Mouse (Mus musculus): Measurements from ENCODE around the gene Cd300lb. TPM values are rescaled to one million over a fixed set of nuclear protein-coding genes. Genes with fewer than 3 reads are reported as not detected.

Cd300lb gene
- polyA plus RNA-seq, 1 experiment from 2014 or later: 0.70 TPM

DNA sequence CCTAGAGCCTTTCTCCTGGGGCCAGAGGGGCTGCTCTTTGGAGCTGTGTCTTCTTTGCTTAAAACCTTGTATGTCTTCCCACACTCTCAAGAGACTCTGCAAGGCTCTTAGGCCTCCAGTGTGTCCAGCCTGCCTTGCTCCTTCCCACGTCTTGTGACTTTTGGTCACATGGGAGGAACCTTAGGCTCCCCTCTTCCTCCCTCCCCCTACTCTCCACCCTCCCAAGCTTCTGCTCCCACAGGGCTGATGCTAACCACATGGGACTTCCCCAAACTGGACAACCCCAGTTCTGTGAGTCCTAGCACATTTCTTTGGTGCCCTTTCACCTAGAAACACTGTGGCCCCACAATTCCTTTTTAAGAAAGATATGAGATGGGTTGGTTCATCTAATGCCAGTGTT, 36.2 kb downstream of the Cd300lb start:
- Histone ChIP-seq H3K4me2 (ENCODE audit: low read depth, low read length) (no peak overlapping the region), H3K4me1 (ENCODE audit: control insufficient read depth, insufficient read depth, low read length) (no peaks in the 10 kb centered on the region), H3K27ac (ENCODE audit: low read length) (no peak overlapping the region), H3K9me3 (replicated peaks; ENCODE audit: control insufficient read depth, low read length) (no peaks in the 10 kb centered on the region), H3K9ac (ENCODE audit: low read length) (no peak overlapping the region), H3K36me3 (ENCODE audit: control insufficient read depth, insufficient read depth) (no peaks in the 10 kb centered on the region), H3K4me3 (ENCODE audit: low read length) (no peak overlapping the region), H3K27me3 (ENCODE audit: control insufficient read depth, insufficient read depth, low read length) (no peaks in the 10 kb centered on the region)
- WGBS: 43% methylated on average over 1 of the region's 1 CpGs
- ATAC-seq (replicated peaks; ENCODE audit: extremely low read depth, insufficient read depth, low FRiP score): no peak

DNA sequence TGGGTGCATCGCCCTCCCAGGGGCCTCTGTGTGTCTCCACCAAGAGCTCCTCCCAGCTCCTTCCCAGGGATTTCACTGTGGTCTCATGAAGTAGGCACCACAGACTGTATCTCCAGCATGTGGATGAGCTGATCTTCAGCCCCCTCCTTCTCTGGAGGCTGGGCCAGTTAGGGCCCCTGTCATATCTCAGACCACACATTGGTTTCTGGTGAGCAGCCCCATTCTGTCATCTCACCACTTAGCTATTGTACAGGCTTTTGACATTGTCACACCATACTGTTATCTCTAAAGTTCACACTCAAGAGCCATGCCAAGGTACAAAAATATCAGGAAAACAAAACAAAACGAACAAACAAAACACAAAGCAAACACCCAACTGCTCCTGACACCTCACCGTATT, 38.1 kb downstream of the Cd300lb start:
- Histone ChIP-seq H3K9ac (ENCODE audit: low read length) (no peak overlapping the region), H3K9me3 (replicated peaks; ENCODE audit: control insufficient read depth, low read length) (no peaks in the 10 kb centered on the region), H3K4me2 (ENCODE audit: low read depth, low read length) (no peak overlapping the region), H3K4me3 (ENCODE audit: low read length) (no peak overlapping the region), H3K27ac (ENCODE audit: low read length) (no peak overlapping the region), H3K27me3 (ENCODE audit: control insufficient read depth, insufficient read depth, low read length) (no peaks in the 10 kb centered on the region), H3K4me1 (ENCODE audit: control insufficient read depth, insufficient read depth, low read length) (no peaks in the 10 kb centered on the region), H3K36me3 (ENCODE audit: control insufficient read depth, insufficient read depth) (no peaks in the 10 kb centered on the region)
- ATAC-seq (replicated peaks; ENCODE audit: extremely low read depth, insufficient read depth, low FRiP score): no peak
- 68% methylated on average over 3 of the region's 3 CpGs for WGBS

DNA sequence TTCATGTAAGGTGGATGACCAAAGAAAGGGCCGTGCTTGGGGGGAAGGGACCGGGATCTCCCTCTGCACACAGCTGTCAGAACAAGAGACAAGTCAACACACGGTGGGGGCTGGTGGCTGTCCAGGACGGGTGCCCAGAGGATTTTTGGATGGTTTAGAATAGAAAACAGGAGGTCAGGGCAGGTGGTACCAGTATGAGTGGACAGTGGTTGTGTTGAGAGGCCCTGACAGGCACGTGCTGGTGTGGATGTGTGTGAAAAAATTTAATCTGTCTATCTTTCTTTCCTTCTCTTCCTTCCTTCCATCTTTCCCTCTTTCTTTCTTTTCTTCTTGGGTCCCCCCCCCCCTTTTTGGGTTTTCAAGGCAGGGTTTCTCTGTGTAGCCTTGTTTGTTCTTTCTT, 43.6 kb downstream of the Cd300lb start:
- Histone ChIP-seq H3K27me3 (ENCODE audit: control insufficient read depth, insufficient read depth, low read length) (no peaks in the 10 kb centered on the region), H3K9me3 (replicated peaks; ENCODE audit: control insufficient read depth, low read length) (no peaks in the 10 kb centered on the region), H3K4me2 (ENCODE audit: low read depth, low read length) (no peak overlapping the region), H3K36me3 (ENCODE audit: control insufficient read depth, insufficient read depth) (no peaks in the 10 kb centered on the region), H3K27ac (ENCODE audit: low read length) (no peak overlapping the region), H3K4me1 (ENCODE audit: control insufficient read depth, insufficient read depth, low read length) (no peaks in the 10 kb centered on the region), H3K9ac (ENCODE audit: low read length) (no peak overlapping the region), H3K4me3 (ENCODE audit: low read length) (no peak overlapping the region)
- WGBS: 47% methylated on average over 5 of the region's 5 CpGs
- no peak for ATAC-seq (replicated peaks; ENCODE audit: extremely low read depth, insufficient read depth, low FRiP score)

DNA sequence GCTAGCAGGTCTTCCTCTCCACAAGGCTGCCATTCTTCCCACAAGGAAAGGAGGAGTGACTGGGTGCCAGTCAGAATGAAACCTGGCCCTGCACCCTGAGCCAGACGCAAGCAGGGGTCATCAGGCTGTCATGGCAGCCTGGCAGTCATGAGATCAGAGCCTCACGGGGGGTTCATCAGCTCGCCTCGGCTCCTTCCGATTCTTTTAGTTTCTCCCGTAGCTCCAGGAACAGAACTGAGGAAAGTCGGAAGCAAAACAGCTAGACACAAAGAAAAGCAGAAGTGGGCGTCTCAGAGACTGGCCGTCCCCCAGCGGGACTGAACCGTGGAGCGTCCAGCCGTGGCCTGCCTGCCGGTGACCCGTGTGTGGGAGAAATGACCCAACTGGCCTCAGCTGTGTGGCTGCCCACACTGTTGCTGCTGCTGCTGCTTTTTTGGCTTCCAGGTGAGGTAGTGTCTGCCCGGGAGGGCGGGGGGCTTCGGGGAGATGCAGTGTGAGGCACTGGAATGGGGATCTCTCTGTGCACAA, 44.1 kb downstream of the Cd300lb start, which contains the start of gene Cd300a:
Gene Cd300a, plus strand, starts transcription at position 51 of the 528 bp plus-strand sequence.
- WGBS: 58% methylated on average over 18 of the region's 18 CpGs
- ATAC-seq (replicated peaks; ENCODE audit: extremely low read depth, insufficient read depth, low FRiP score): no peak
- Histone ChIP-seq H3K9ac (ENCODE audit: low read length) (no peak within 1 kb of the TSS), H3K27ac (ENCODE audit: low read length) (no peak within 1 kb of the TSS), H3K9me3 (replicated peaks; ENCODE audit: control insufficient read depth, low read length) (no peaks in the 10 kb centered on the region), H3K4me2 (ENCODE audit: low read depth, low read length) (no peak within 1 kb of the TSS; the same call in 1 of the 2 replicates), H3K4me1 (ENCODE audit: control insufficient read depth, insufficient read depth, low read length) (no peaks in the 10 kb centered on the region), H3K36me3 (ENCODE audit: control insufficient read depth, insufficient read depth) (no peaks in the 10 kb centered on the region), H3K4me3 (ENCODE audit: low read length) (no peak within 1 kb of the TSS), H3K27me3 (ENCODE audit: control insufficient read depth, insufficient read depth, low read length) (no peaks in the 10 kb centered on the region)

DNA sequence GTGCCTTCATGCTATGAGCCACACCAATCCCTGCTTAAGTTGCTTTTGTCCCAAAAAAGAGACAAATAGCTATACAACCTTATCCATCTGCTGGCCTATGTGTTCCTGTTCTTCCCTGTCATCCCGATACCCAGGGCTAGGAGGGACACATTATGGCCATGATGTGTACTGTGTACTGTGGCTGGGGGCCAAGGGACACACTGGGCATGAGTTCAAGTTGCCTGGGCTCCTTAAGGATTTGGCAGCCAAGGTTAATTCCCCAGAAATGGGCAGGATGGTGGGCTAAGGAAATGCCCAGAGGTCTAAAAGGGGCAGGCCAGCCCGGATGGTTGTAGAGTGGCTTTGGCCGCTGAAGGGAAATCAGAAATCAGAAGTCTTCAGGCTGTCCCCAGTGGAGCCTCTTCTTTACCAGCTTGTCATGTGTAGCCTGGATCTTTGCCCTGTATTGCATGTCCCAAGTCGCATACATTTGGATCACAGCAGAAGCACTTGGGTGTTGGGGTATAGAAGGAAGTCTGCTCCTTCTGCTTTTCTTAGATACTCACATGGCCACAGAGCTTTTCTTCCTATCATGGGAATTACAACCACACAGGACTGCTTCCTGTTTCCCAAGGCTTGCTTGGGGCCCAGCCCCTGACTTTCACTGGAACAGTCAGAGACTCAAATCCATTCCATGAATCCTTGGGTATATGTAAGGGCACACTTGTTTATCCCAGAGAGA, 49.6 kb downstream of the Cd300lb start:
- Histone ChIP-seq H3K4me3 (ENCODE audit: low read length) (no peak overlapping the region), H3K4me2 (ENCODE audit: low read depth, low read length) (no peak overlapping the region), H3K4me1 (ENCODE audit: control insufficient read depth, insufficient read depth, low read length) (0 out of 2 replicates have a peak, but pooled peaks cover 2% of the 10 kb centered on the region), H3K36me3 (ENCODE audit: control insufficient read depth, insufficient read depth) (no peaks in the 10 kb centered on the region), H3K27me3 (ENCODE audit: control insufficient read depth, insufficient read depth, low read length) (no peaks in the 10 kb centered on the region), H3K9ac (ENCODE audit: low read length) (no peak overlapping the region), H3K9me3 (replicated peaks; ENCODE audit: control insufficient read depth, low read length) (no peaks in the 10 kb centered on the region), H3K27ac (ENCODE audit: low read length) (no peak overlapping the region; the same call in 1 of the 2 replicates)
- 66% methylated on average over 4 of the region's 4 CpGs for WGBS
- peak; percentile 49; the same call in 1 of the 2 replicates for ATAC-seq (replicated peaks; ENCODE audit: extremely low read depth, insufficient read depth, low FRiP score)

DNA sequence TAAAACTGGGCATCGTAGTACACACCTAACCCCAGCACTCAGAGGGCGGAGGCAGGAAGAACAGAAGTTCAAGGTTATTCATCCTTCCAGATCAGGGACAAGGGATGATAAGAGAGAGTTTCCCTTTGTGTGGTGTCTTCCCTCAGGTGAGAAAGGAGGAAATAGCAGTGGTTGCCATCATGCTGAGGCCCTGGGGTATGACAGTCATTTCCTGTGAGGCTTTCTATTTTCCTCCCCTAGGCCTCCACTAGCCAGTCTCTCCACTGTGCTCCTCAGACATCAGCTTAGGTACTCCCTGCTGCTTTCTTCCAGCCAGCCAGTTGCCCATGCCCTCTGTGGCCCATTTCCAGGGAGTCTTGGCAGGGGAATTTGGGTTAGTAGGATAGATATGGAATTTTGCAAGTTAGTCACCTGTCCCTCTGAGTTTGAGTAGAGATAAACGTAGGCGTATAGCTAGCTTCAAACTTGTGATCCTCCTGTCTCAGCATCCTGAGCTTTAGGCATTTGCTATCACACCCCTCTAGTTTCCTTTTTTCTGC, 50.9 kb downstream of the Cd300lb start:
- no peak for ATAC-seq (replicated peaks; ENCODE audit: extremely low read depth, insufficient read depth, low FRiP score)
- Histone ChIP-seq H3K27ac (ENCODE audit: low read length) (no peak overlapping the region), H3K4me2 (ENCODE audit: low read depth, low read length) (no peak overlapping the region), H3K4me1 (ENCODE audit: control insufficient read depth, insufficient read depth, low read length) (0 out of 2 replicates have a peak, but pooled peaks cover 2% of the 10 kb centered on the region), H3K36me3 (ENCODE audit: control insufficient read depth, insufficient read depth) (no peaks in the 10 kb centered on the region), H3K4me3 (ENCODE audit: low read length) (no peak overlapping the region), H3K9me3 (replicated peaks; ENCODE audit: control insufficient read depth, low read length) (no peaks in the 10 kb centered on the region), H3K27me3 (ENCODE audit: control insufficient read depth, insufficient read depth, low read length) (no peaks in the 10 kb centered on the region), H3K9ac (ENCODE audit: low read length) (no peak overlapping the region)
- WGBS: 84% methylated on average over 4 of the region's 4 CpGs

DNA sequence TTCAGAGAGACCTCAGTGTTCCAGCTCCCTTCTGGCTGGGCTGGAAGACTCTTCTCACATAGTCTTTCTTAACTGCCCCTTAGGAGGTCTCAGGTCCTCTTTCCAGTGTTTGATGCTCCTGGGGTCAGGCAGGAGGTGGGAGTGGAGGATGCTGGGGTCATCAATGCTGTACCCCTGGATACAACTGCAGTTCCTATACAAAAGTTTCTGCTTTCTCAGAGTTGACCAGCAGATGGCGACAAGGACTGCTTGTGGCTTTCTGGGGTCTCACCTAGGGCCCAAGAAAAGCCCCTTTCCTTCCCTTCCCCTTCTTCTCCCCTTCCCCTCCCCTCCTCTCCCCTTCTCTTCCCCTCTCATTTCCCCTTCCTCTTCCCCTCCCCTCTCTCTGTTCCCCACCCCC, 53.6 kb downstream of the Cd300lb start:
- no peaks in the 10 kb centered on the region for H3K27me3 ChIP-seq (ENCODE audit: control insufficient read depth, insufficient read depth, low read length)
- H3K9me3 ChIP-seq (replicated peaks; ENCODE audit: control insufficient read depth, low read length): no peaks in the 10 kb centered on the region
- 0 out of 2 replicates have a peak, but pooled peaks cover 2% of the 10 kb centered on the region for H3K4me1 ChIP-seq (ENCODE audit: control insufficient read depth, insufficient read depth, low read length)
- no peak overlapping the region for H3K4me3 ChIP-seq (ENCODE audit: low read length)
- H3K36me3 ChIP-seq (ENCODE audit: control insufficient read depth, insufficient read depth): no peaks in the 10 kb centered on the region
- no peak for ATAC-seq (replicated peaks; ENCODE audit: extremely low read depth, insufficient read depth, low FRiP score)
- H3K4me2 ChIP-seq (ENCODE audit: low read depth, low read length): no peak overlapping the region
- H3K9ac ChIP-seq (ENCODE audit: low read length): no peak overlapping the region
- 0% methylated on average over 1 of the region's 1 CpGs for WGBS
- no peak overlapping the region for H3K27ac ChIP-seq (ENCODE audit: low read length)

DNA sequence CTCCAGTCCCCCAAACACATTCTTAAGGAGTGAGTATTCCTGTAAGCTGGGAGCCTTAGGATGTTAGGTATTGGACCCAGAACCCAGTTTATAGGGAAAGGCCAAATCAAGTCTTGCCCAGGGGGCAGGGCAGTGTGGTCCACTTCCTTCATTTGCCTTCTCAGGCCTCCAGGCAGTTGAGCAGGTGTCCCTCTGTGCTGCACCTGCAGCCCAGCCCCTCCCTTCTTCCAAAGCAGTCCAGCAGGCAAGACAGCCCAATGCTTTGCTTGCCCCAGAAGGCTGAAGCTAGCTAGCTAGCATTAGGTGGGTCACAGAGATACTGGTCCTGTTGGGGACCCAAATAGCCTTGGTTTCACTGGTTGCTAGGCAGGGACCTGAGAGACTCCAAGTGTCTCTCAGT, 54.0 kb downstream of the Cd300lb start:
- Histone ChIP-seq H3K36me3 (ENCODE audit: control insufficient read depth, insufficient read depth) (no peaks in the 10 kb centered on the region), H3K27ac (ENCODE audit: low read length) (no peak overlapping the region), H3K27me3 (ENCODE audit: control insufficient read depth, insufficient read depth, low read length) (no peaks in the 10 kb centered on the region), H3K4me2 (ENCODE audit: low read depth, low read length) (no peak overlapping the region), H3K9me3 (replicated peaks; ENCODE audit: control insufficient read depth, low read length) (no peaks in the 10 kb centered on the region), H3K4me1 (ENCODE audit: control insufficient read depth, insufficient read depth, low read length) (0 out of 2 replicates have a peak, but pooled peaks cover 2% of the 10 kb centered on the region), H3K9ac (ENCODE audit: low read length) (no peak overlapping the region), H3K4me3 (ENCODE audit: low read length) (no peak overlapping the region)
- ATAC-seq (replicated peaks; ENCODE audit: extremely low read depth, insufficient read depth, low FRiP score): no peak

DNA sequence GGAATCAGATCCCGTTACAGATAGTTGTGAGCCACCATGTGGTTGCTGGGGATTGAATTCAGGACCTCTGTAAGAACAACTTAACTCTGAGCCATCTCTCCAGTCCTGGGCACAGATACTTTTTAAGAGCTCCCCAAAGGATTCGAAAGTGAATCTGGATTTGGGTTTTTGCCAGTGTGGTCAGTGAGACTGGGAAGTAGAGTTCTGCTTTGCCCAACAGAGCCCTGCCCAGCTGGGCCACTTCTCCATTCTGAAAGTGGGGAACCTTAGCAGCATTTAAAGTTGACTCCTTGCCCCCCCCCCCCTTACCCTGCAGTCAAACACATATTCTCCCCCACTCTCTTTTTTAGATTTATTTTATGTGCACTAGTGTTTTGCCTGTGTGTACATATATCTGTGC, 54.5 kb downstream of the Cd300lb start:
- Histone ChIP-seq H3K27ac (ENCODE audit: low read length) (no peak overlapping the region), H3K9me3 (replicated peaks; ENCODE audit: control insufficient read depth, low read length) (no peaks in the 10 kb centered on the region), H3K36me3 (ENCODE audit: control insufficient read depth, insufficient read depth) (no peaks in the 10 kb centered on the region), H3K27me3 (ENCODE audit: control insufficient read depth, insufficient read depth, low read length) (no peaks in the 10 kb centered on the region), H3K4me3 (ENCODE audit: low read length) (no peak overlapping the region), H3K4me1 (ENCODE audit: control insufficient read depth, insufficient read depth, low read length) (0 out of 2 replicates have a peak, but pooled peaks cover 2% of the 10 kb centered on the region), H3K9ac (ENCODE audit: low read length) (no peak overlapping the region), H3K4me2 (ENCODE audit: low read depth, low read length) (no peak overlapping the region)
- WGBS: 78% methylated on average over 2 of the region's 2 CpGs
- ATAC-seq (replicated peaks; ENCODE audit: extremely low read depth, insufficient read depth, low FRiP score): no peak
